Mouse (Mus musculus) neural tube, embryonic 13.5 days (tissue): ENCODE measurements around the gene Sco1. TPM values are rescaled to one million over a fixed set of nuclear protein-coding genes. Genes with fewer than 3 reads are reported as not detected.

Experiments
- ATAC-seq: fragments of 200-750 bp; cut with Nextera tagmentation; 2 replicates; pipeline ENCODE4 v1.8.0; 2017; ENCODE audit warnings: low read depth, mild to moderate bottlenecking, moderate TSS enrichment, moderate library complexity
- H3K27ac ChIP-seq: fragments of 300-500 bp; sonication (generic); replicated peaks from 2 replicates; pipeline ENCODE4 v1.5.1; 2015; ENCODE audit warnings: moderate library complexity, mild to moderate bottlenecking, inconsistent platforms
- H3K27me3 ChIP-seq: fragments of 300-500 bp; sonication (generic); 2 replicates; pipeline ENCODE4 v1.6.1; 2015; ENCODE audit warnings: mild to moderate bottlenecking, inconsistent platforms
- H3K36me3 ChIP-seq: fragments of 300-500 bp; sonication (generic); 2 replicates; pipeline ENCODE4 v1.6.1; 2015; ENCODE audit warnings: mild to moderate bottlenecking, inconsistent platforms
- H3K4me1 ChIP-seq: fragments of 300-500 bp; sonication (generic); replicated peaks from 2 replicates; pipeline ENCODE4 v1.6.1; 2015; ENCODE audit warnings: inconsistent platforms
- H3K4me2 ChIP-seq: fragments of 300-500 bp; sonication (generic); 2 replicates; pipeline ENCODE4 v1.6.1; 2015; ENCODE audit warnings: inconsistent platforms, mild to moderate bottlenecking, moderate library complexity
- H3K4me3 ChIP-seq: fragments of 300-500 bp; sonication (generic); 2 replicates; pipeline ENCODE4 v1.5.1; 2015; ENCODE audit warnings: mild to moderate bottlenecking, inconsistent platforms
- H3K9ac ChIP-seq: fragments of 300-500 bp; sonication (generic); 2 replicates; pipeline ENCODE4 v1.6.1; 2015; ENCODE audit warnings: moderate library complexity, mild to moderate bottlenecking, inconsistent platforms
- H3K9me3 ChIP-seq: fragments of 300-500 bp; sonication (generic); 2 replicates; pipeline ENCODE4 v1.6.1; 2016; ENCODE audit warnings: inconsistent platforms
- WGBS: fragments of 180-500 bp; shearing (Covaris S2); methylation state at CpG from one replicate; pipeline ENCODE4 v1.1.7; 2015; 5-methylcytosine and 5-hydroxymethylcytosine counted together
- microRNA-seq: library from miRNA; unstranded; fragments of <30 nt; microRNA quantifications from one replicate; pipeline ENCODE4, GENCODE M21; 2016
- polyA plus RNA-seq: library from polyadenylated mRNA; unstranded; fragments of >200 nt; fragmentation: Nextera tagmentation; extraction: Ambion mirVana; gene quantifications from 2 replicates; pipeline ENCODE4 v1.2.1, GENCODE M21; 2015

Gene Sco1
- polyA plus RNA-seq, 1 experiment from 2014 or later: 14.2 TPM

DNA sequence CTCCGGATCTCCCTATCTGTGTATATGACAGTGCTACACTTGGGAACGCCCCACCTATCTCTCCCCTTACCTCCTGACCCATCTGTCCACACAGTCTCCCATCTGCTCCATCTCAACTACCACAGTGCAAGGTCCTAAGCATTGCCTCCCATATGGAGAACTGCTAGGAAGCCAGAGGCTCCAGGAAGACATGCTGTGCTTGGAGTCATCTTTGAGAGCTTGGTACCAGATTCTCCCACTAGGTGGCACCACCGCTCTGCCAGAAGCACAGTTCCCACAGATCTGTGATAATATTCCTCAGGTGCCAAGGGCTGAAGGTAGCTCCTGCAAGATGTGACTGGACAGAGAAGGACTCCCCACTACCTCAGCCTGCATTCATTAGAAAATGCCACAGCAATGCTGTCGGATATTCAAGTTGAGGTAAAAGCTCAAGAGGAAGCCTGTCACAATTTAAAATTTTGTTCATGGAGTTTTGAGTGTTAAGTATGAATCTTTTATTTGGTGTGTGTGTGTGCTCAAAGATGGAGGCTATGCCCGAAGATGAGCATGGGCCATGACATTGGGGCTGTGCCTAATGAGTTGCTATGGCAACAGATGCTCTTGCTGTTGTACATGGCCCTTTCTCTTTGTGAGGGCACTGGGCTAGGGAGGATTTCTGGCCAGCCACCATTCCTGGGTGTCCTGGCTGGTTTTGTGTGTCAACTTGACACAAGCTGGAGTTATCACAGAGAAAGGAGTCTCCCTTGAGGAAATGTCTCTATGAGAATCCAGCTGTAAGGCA, 57.9 kb downstream of the Sco1 start:
- no peak overlapping the region for H3K27ac ChIP-seq
- H3K9ac ChIP-seq: no peak overlapping the region
- peak; percentile 62 for ATAC-seq
- no peaks in the 10 kb centered on the region for H3K9me3 ChIP-seq
- no peak overlapping the region for H3K4me2 ChIP-seq
- WGBS: 33% methylated on average over 5 of the region's 5 CpGs
- no peak overlapping the region for H3K4me3 ChIP-seq
- no peaks in the 10 kb centered on the region for H3K36me3 ChIP-seq
- no peaks in the 10 kb centered on the region for H3K27me3 ChIP-seq
- H3K4me1 ChIP-seq: peaks cover 6% of the 10 kb centered on the region

- no peaks in the 10 kb centered on the region for H3K27me3 ChIP-seq
- no peak overlapping the region for H3K9ac ChIP-seq
- ATAC-seq: no peak
- WGBS: 34% methylated on average over 11 of the region's 11 CpGs
- H3K4me3 ChIP-seq: no peak overlapping the region
- no peaks in the 10 kb centered on the region for H3K4me1 ChIP-seq
- no peaks in the 10 kb centered on the region for H3K36me3 ChIP-seq
- no peak overlapping the region for H3K4me2 ChIP-seq
- no peaks in the 10 kb centered on the region for H3K9me3 ChIP-seq
- H3K27ac ChIP-seq: no peak overlapping the region
Measured at GRCm38 (mm10) chr11:67112019-67112850, 59.8 kb downstream of the Sco1 start.

GRCm38 (mm10) chr11:67112851-67113202, 60.4 kb downstream of the Sco1 start:
- Histone ChIP-seq H3K36me3 (no peaks in the 10 kb centered on the region), H3K9me3 (no peaks in the 10 kb centered on the region), H3K4me3 (no peak overlapping the region), H3K4me2 (no peak overlapping the region), H3K9ac (no peak overlapping the region), H3K4me1 (no peaks in the 10 kb centered on the region), H3K27me3 (no peaks in the 10 kb centered on the region), H3K27ac (no peak overlapping the region)
- WGBS: 43% methylated on average over 11 of the region's 11 CpGs
- ATAC-seq: peak; percentile 56; the same call in 1 of the 2 replicates

DNA sequence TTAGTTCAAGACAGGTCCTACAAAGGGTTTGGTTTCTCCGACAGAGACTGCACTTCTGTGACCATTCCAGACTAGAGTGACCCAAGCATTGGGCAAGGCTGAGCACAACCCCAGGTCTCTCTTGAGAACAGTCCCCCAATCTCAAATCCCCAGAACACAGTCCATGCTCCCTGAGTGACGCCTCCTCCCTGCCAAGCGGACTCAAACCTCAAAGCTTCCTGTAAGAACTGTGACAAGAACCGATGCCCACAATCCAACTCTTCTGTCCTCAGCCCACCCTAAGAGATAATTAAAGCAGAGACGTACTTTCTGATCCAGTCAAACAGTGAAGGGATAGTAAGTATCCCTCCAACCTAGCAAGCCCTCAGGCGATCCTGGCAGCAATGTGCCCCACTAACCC, 60.9 kb downstream of the Sco1 start:
- Histone ChIP-seq H3K4me2 (no peak overlapping the region), H3K9ac (no peak overlapping the region), H3K27me3 (no peaks in the 10 kb centered on the region), H3K36me3 (no peaks in the 10 kb centered on the region), H3K4me1 (no peaks in the 10 kb centered on the region), H3K9me3 (no peaks in the 10 kb centered on the region), H3K27ac (no peak overlapping the region), H3K4me3 (no peak overlapping the region)
- WGBS: 92% methylated on average over 6 of the region's 6 CpGs
- ATAC-seq: no peak

DNA sequence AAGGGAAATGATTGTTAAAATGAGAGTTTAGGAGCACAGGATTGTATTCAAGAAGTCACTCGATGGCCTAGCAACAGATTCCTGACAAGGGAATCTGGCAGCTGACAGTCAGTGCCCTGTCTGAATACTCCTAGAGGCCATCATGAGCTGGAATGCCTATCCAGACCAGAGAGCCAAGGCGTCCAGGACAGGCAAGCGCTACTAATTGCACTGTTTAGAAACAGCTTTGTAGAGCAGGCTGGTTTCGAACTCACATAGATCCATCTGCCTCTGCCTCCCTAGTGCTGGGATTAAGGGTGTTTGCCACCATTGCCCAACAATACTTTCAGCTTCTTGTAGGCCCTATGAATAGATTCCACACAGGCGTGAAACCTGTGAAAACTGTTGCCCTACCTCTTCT, 61.8 kb downstream of the Sco1 start:
- Histone ChIP-seq H3K27ac (no peak overlapping the region), H3K4me3 (no peak overlapping the region), H3K9ac (no peak overlapping the region), H3K36me3 (no peaks in the 10 kb centered on the region), H3K9me3 (no peaks in the 10 kb centered on the region), H3K4me1 (peaks cover under 1% of the 10 kb centered on the region; the same call in 1 of the 2 replicates), H3K27me3 (no peaks in the 10 kb centered on the region), H3K4me2 (no peak overlapping the region)
- WGBS: 90% methylated on average over 5 of the region's 5 CpGs
- no peak for ATAC-seq

DNA sequence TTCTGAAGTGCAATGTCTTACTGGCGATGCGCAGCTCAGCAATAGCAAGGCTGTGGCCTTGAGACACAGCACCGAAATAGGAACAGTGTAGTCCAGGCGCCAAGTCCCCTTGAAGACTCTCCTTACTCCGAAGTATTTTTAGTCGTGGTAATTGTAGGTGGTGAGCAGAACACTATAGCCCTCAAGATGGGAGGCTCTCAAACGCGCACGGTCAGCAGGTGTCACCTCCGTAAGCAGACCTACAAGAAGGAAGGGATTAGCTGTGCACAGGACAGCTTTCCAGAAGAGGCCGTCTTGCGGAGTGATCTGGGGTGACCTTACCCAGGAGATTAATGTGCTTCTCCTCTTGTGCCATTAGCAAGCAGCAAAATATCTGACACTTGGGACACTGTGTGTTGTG, 62.4 kb downstream of the Sco1 start:
- Histone ChIP-seq H3K4me1 (peaks cover 7% of the 10 kb centered on the region), H3K4me2 (no peak overlapping the region), H3K9me3 (no peaks in the 10 kb centered on the region), H3K36me3 (no peaks in the 10 kb centered on the region), H3K27ac (no peak overlapping the region), H3K4me3 (no peak overlapping the region), H3K27me3 (no peaks in the 10 kb centered on the region), H3K9ac (no peak overlapping the region)
- WGBS: 87% methylated on average over 12 of the region's 12 CpGs
- no peak for ATAC-seq

Small RNAs within 50 kb of the gene (microRNA-seq; reads per million reads assigned to microRNA genes)
- not detected for gene Mir6923

Other genes with a start within 250 kb of the Sco1 start
- gene Pirt, start 140.7 kb upstream of the Sco1 start, polyA plus RNA-seq: 43.0 and 62.5 TPM in 2 replicates
- gene Tmem238l, start 96.0 kb upstream of the Sco1 start, polyA plus RNA-seq: not detected in 2 replicates
- 0.87 and 0.98 TPM in 2 replicates for gene Tmem220, start 27.5 kb upstream of the Sco1 start, polyA plus RNA-seq
- 38.0 and 41.3 TPM in 2 replicates for gene Adprm, start 76 bp upstream of the Sco1 start, polyA plus RNA-seq
- gene Myh3, start 25.6 kb downstream of the Sco1 start, polyA plus RNA-seq: 3.7 and 11.5 TPM in 2 replicates
- gene Myh2, start 118.4 kb downstream of the Sco1 start, polyA plus RNA-seq: 0.08 TPM in 1 of 2 replicates, not detected in the other
- gene Myh1, start 147.4 kb downstream of the Sco1 start, polyA plus RNA-seq: 0.10 TPM in 1 of 2 replicates, not detected in the other
- not detected in 2 replicates for gene Myh4, start 185.4 kb downstream of the Sco1 start, polyA plus RNA-seq
- 0.71 and 2.3 TPM in 2 replicates for gene Myh8, start 224.5 kb downstream of the Sco1 start, polyA plus RNA-seq